Mouse (Mus musculus): ENCODE measurements around the gene Trpc7. TPM values are rescaled to one million over a fixed set of nuclear protein-coding genes. Genes with fewer than 3 reads are reported as not detected.

The Trpc7 gene
- polyA plus RNA-seq, 1 experiment from 2014 or later = not detected

DNA sequence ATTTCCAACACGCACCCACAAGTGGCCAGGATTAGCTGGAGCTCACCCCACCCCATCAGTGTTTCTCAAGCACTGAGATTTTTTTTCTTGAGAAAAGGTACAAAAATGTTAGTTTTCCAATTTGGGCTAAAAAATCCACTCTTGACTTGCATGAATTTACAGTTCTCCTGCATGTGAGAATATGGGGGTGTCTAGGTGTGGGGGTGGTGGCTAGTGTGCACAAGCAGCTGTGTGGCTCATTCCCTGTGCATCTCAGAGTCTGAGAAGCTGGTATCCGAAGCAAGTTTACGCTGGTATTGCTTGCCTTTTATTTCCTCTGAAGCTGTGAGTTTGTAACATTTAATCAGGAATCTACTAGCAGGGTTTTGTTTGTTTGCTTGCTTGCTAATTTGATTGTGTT lies 105.1 kb downstream of the Trpc7 start:
- Histone ChIP-seq H3K36me3 (no peaks in the 10 kb centered on the region), H3K9me3 (replicated peaks) (no peaks in the 10 kb centered on the region), H3K4me3 (replicated peaks) (no peak overlapping the region), H3K4me1 (peaks cover 10% of the 10 kb centered on the region), H3K27me3 (no peaks in the 10 kb centered on the region), H3K4me2 (replicated peaks) (no peak overlapping the region), H3K27ac (replicated peaks) (no peak overlapping the region), H3K9ac (no peak overlapping the region)
- no peak for ATAC-seq (ENCODE audit: insufficient number of reproducible peaks, low FRiP score, low TSS enrichment, low read depth)
- WGBS = 82% methylated on average over 3 of the region's 3 CpGs

DNA sequence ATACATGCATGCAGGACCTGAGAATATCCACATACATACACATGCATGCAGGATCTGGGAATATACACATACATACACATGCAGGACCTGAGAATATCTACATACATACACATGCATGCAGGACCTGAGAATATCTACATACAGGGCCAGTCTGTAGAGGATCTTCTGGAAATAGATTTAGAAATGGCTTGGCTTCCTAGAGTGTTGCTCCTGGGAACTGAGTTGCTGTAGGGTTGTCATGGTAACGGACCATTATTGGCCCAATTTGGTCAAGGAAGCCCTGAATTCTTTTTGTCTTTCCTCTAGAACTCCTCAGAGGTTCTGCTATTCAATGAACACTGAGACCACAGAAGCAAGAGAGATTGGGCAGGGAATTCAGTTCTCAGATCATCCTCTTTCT lies 113.2 kb downstream of the Trpc7 start:
- H3K9me3 ChIP-seq (replicated peaks) = no peaks in the 10 kb centered on the region
- no peaks in the 10 kb centered on the region for H3K27me3 ChIP-seq
- no peak overlapping the region for H3K4me2 ChIP-seq (replicated peaks)
- no peak for ATAC-seq (ENCODE audit: insufficient number of reproducible peaks, low FRiP score, low TSS enrichment, low read depth)
- no peaks in the 10 kb centered on the region for H3K36me3 ChIP-seq
- H3K4me1 ChIP-seq = 0 out of 2 replicates have a peak, but pooled peaks cover 4% of the 10 kb centered on the region
- no peak overlapping the region for H3K27ac ChIP-seq (replicated peaks)
- H3K9ac ChIP-seq = no peak overlapping the region
- no peak overlapping the region for H3K4me3 ChIP-seq (replicated peaks)
- 88% methylated on average over 1 of the region's 1 CpGs for WGBS

- H3K9me3 ChIP-seq (replicated peaks) = no peaks in the 10 kb centered on the region
- H3K4me1 ChIP-seq = 0 out of 2 replicates have a peak, but pooled peaks cover 4% of the 10 kb centered on the region
- H3K4me2 ChIP-seq (replicated peaks) = no peak overlapping the region
- no peak overlapping the region for H3K9ac ChIP-seq
- H3K27me3 ChIP-seq = no peaks in the 10 kb centered on the region
- H3K27ac ChIP-seq (replicated peaks) = no peak overlapping the region
- 82% methylated on average over 3 of the region's 3 CpGs for WGBS
- H3K4me3 ChIP-seq (replicated peaks) = no peak overlapping the region
- no peak for ATAC-seq (ENCODE audit: insufficient number of reproducible peaks, low FRiP score, low TSS enrichment, low read depth)
- H3K36me3 ChIP-seq = no peaks in the 10 kb centered on the region
These were observed 114.1 kb downstream of the Trpc7 start for GRCm38 (mm10) chr13:56781697-56782096.

- no peak overlapping the region for H3K9ac ChIP-seq
- 59% methylated on average over 13 of the region's 13 CpGs for WGBS
- H3K4me2 ChIP-seq (replicated peaks) = no peak overlapping the region
- no peaks in the 10 kb centered on the region for H3K9me3 ChIP-seq (replicated peaks)
- H3K27ac ChIP-seq (replicated peaks) = no peak overlapping the region
- H3K4me1 ChIP-seq = no peaks in the 10 kb centered on the region
- no peak for ATAC-seq (ENCODE audit: insufficient number of reproducible peaks, low FRiP score, low TSS enrichment, low read depth)
- no peaks in the 10 kb centered on the region for H3K27me3 ChIP-seq
- no peaks in the 10 kb centered on the region for H3K36me3 ChIP-seq
- H3K4me3 ChIP-seq (replicated peaks) = no peak overlapping the region
These were observed 114.9 kb downstream of the Trpc7 start for GRCm38 (mm10) chr13:56780746-56781469.

GRCm38 (mm10) chr13:56774304-56774703 lies 121.5 kb downstream of the Trpc7 start:
- H3K4me3 ChIP-seq (replicated peaks) = no peak overlapping the region
- H3K27me3 ChIP-seq = no peaks in the 10 kb centered on the region
- H3K4me2 ChIP-seq (replicated peaks) = no peak overlapping the region
- H3K27ac ChIP-seq (replicated peaks) = no peak overlapping the region
- H3K36me3 ChIP-seq = no peaks in the 10 kb centered on the region
- no peaks in the 10 kb centered on the region; the same call in 1 of the 2 replicates for H3K4me1 ChIP-seq
- H3K9me3 ChIP-seq (replicated peaks) = no peaks in the 10 kb centered on the region
- 33% methylated on average over 5 of the region's 5 CpGs for WGBS
- H3K9ac ChIP-seq = no peak overlapping the region
- ATAC-seq (ENCODE audit: insufficient number of reproducible peaks, low FRiP score, low TSS enrichment, low read depth) = no peak; the same call in 1 of the 2 replicates

DNA sequence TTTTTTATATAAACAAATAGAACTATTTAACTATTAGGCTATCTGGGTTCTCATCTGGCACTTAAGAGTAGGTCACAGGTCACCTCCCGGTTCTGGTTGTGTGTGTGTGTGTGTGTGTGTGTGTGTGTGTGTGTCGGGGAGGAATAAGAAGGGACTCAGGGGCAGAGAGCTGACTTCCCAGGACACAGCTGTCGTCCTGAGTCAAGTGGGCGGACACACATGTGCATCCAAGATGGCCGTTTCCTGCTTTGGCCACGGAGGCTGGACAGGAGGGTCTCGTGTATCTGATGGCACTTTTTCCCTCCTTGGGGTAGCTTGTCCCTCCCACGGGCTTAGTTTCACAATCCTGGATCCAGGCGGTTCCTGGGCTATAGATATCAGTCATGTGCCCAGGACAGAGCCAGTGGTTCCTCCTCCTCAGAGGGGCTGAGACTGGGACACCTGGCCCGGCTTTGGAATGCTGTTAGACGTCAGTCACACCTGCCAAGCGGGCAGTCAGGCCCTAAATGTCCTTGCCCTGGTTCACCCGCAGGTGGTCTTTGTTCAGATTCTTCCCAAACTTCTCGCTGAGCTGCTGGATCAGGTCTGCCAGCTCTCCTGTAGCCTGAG lies 122.4 kb downstream of the Trpc7 start:
- no peaks in the 10 kb centered on the region for H3K27me3 ChIP-seq
- no peaks in the 10 kb centered on the region for H3K9me3 ChIP-seq (replicated peaks)
- 46% methylated on average over 14 of the region's 14 CpGs for WGBS
- H3K27ac ChIP-seq (replicated peaks) = no peak overlapping the region
- no peak overlapping the region for H3K4me2 ChIP-seq (replicated peaks)
- H3K36me3 ChIP-seq = no peaks in the 10 kb centered on the region
- no peak overlapping the region for H3K4me3 ChIP-seq (replicated peaks)
- no peak overlapping the region for H3K9ac ChIP-seq
- no peak for ATAC-seq (ENCODE audit: insufficient number of reproducible peaks, low FRiP score, low TSS enrichment, low read depth)
- H3K4me1 ChIP-seq = no peaks in the 10 kb centered on the region; the same call in 1 of the 2 replicates

DNA sequence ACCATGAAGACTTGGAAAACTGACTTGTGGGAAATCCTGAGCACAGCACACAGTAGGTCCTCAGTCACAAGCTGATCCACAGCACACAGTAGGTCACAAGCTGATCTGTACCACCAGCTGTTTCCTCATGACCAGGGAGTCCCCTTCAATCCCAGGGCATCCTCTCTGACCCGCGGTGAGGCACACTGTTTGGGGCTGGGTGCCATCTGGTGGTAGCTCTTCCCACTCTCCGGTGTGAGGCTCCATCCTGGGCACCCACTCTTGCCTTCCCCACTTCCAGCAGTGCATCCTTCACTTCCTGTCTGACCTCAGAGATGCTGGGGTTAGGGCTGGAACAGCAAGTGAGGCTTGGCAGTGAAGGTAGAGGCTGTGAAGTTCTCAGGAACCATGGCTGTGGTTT lies 123.2 kb downstream of the Trpc7 start:
- no peak overlapping the region for H3K27ac ChIP-seq (replicated peaks)
- no peak for ATAC-seq (ENCODE audit: insufficient number of reproducible peaks, low FRiP score, low TSS enrichment, low read depth)
- WGBS = 52% methylated on average over 3 of the region's 3 CpGs
- H3K4me1 ChIP-seq = no peaks in the 10 kb centered on the region; the same call in 1 of the 2 replicates
- H3K27me3 ChIP-seq = no peaks in the 10 kb centered on the region
- H3K4me2 ChIP-seq (replicated peaks) = no peak overlapping the region
- H3K4me3 ChIP-seq (replicated peaks) = no peak overlapping the region
- H3K36me3 ChIP-seq = no peaks in the 10 kb centered on the region
- no peaks in the 10 kb centered on the region for H3K9me3 ChIP-seq (replicated peaks)
- H3K9ac ChIP-seq = no peak overlapping the region

- H3K36me3 ChIP-seq = no peaks in the 10 kb centered on the region
- H3K27ac ChIP-seq (replicated peaks) = no peak overlapping the region
- H3K27me3 ChIP-seq = no peaks in the 10 kb centered on the region
- H3K9me3 ChIP-seq (replicated peaks) = no peaks in the 10 kb centered on the region
- no peak overlapping the region for H3K9ac ChIP-seq
- no peak overlapping the region for H3K4me3 ChIP-seq (replicated peaks)
- peaks cover 3% of the 10 kb centered on the region; the same call in 1 of the 2 replicates for H3K4me1 ChIP-seq
- ATAC-seq (ENCODE audit: insufficient number of reproducible peaks, low FRiP score, low TSS enrichment, low read depth) = no peak
- 73% methylated on average over 5 of the region's 5 CpGs for WGBS
- no peak overlapping the region for H3K4me2 ChIP-seq (replicated peaks)
These were observed 125.0 kb downstream of the Trpc7 start for GRCm38 (mm10) chr13:56770786-56771185.

DNA sequence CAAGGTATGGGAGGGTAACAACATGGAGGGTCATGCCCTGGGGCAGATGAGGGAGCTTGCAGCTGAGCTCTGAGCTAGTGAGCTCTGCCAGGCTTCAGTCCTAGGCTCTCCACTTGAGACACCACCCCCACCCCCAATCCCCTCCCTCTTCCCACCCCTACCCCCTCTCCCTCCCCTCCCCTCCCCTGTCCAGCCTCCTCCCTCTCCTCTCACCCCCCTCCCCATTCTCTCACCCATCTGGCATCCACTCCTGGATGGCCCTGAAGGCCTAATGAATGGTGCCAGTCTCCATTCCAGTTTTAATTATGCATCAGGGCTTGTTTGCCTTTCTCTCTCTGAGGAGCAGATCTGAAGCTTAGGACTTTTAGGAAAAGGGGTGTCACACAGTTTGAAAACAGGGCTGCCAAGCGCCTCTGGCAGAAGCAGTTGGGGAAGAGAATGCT lies 125.6 kb downstream of the Trpc7 start:
- whole genome bisulfite sequencing = 68% methylated on average over 1 of the region's 1 CpGs
- Histone ChIP-seq H3K9me3 (replicated peaks) (no peaks in the 10 kb centered on the region), H3K4me2 (replicated peaks) (no peak overlapping the region), H3K27me3 (no peaks in the 10 kb centered on the region), H3K9ac (no peak overlapping the region), H3K4me3 (replicated peaks) (no peak overlapping the region), H3K36me3 (no peaks in the 10 kb centered on the region), H3K27ac (replicated peaks) (no peak overlapping the region), H3K4me1 (peaks cover 9% of the 10 kb centered on the region)
- no peak for ATAC-seq (ENCODE audit: insufficient number of reproducible peaks, low FRiP score, low TSS enrichment, low read depth)

GRCm38 (mm10) chr13:56769431-56769830 lies 126.4 kb downstream of the Trpc7 start:
- WGBS = 32% methylated on average over 4 of the region's 4 CpGs
- H3K4me3 ChIP-seq (replicated peaks) = no peak overlapping the region
- H3K4me2 ChIP-seq (replicated peaks) = no peak overlapping the region
- no peak overlapping the region for H3K27ac ChIP-seq (replicated peaks)
- no peak for ATAC-seq (ENCODE audit: insufficient number of reproducible peaks, low FRiP score, low TSS enrichment, low read depth)
- peaks cover 10% of the 10 kb centered on the region for H3K4me1 ChIP-seq
- no peaks in the 10 kb centered on the region for H3K36me3 ChIP-seq
- H3K9me3 ChIP-seq (replicated peaks) = no peaks in the 10 kb centered on the region
- no peak overlapping the region for H3K9ac ChIP-seq
- H3K27me3 ChIP-seq = no peaks in the 10 kb centered on the region

- Histone ChIP-seq H3K9ac (no peak overlapping the region), H3K27me3 (no peaks in the 10 kb centered on the region), H3K4me1 (peaks cover 24% of the 10 kb centered on the region), H3K9me3 (replicated peaks) (no peaks in the 10 kb centered on the region), H3K36me3 (no peaks in the 10 kb centered on the region), H3K4me3 (replicated peaks) (no peak overlapping the region), H3K4me2 (replicated peaks) (no peak overlapping the region), H3K27ac (replicated peaks) (no peak overlapping the region)
- no peak for ATAC-seq (ENCODE audit: insufficient number of reproducible peaks, low FRiP score, low TSS enrichment, low read depth)
- 30% methylated on average over 5 of the region's 5 CpGs for WGBS
These were observed 129.6 kb downstream of the Trpc7 start for GRCm38 (mm10) chr13:56766211-56766610.
